Mouse (Mus musculus) kidney, postnatal 0 days (tissue): ENCODE results near the gene Prps1l3. TPM values are rescaled to one million over a fixed set of nuclear protein-coding genes. Genes with fewer than 3 reads are reported as not detected.
"Not testable (repeated sequence)": the region's sequence is repeated elsewhere in the genome, so short reads cannot be mapped to it uniquely, and the experiment has no call there.

Experiments used
- ATAC-seq: fragments of 200-750 bp; cut with Nextera tagmentation; replicated peaks from 2 replicates; pipeline ENCODE4 v1.8.0; 2017; ENCODE audit warnings: low read depth, moderate number of reproducible peaks, moderate TSS enrichment, moderate library complexity; ENCODE audit not compliant: low FRiP score
- DNase-seq: peaks from one replicate; pipeline ENCODE4 v3.0.0-alpha.2; 2016; ENCODE audit warnings: low spot score
- H3K27ac ChIP-seq: fragments of 300-500 bp; sonication (generic); 2 replicates; pipeline ENCODE4 v1.5.1; 2014; ENCODE audit warnings: mild to moderate bottlenecking
- H3K27me3 ChIP-seq: fragments of 300-500 bp; sonication (generic); 2 replicates; pipeline ENCODE4 v1.6.1; 2014; ENCODE audit warnings: low read length, mixed read lengths; ENCODE audit not compliant: insufficient read depth
- H3K36me3 ChIP-seq: fragments of 300-500 bp; sonication (generic); 2 replicates; pipeline ENCODE4 v1.6.1; 2014; ENCODE audit warnings: low read length, mixed read lengths; ENCODE audit not compliant: insufficient read depth
- H3K4me1 ChIP-seq: fragments of 300-500 bp; sonication (generic); replicated peaks from 2 replicates; pipeline ENCODE4 v1.6.1; 2014; ENCODE audit warnings: antibody characterized with exemption, low read length, mixed read lengths; ENCODE audit not compliant: insufficient read depth
- H3K4me2 ChIP-seq: fragments of 300-500 bp; sonication (generic); 2 replicates; pipeline ENCODE4 v1.6.1; 2014; ENCODE audit warnings: mild to moderate bottlenecking, low read length, moderate library complexity, mixed read lengths
- H3K4me3 ChIP-seq: fragments of 300-500 bp; sonication (generic); replicated peaks from 2 replicates; pipeline ENCODE4 v1.5.1; 2014; ENCODE audit warnings: low read depth, low read length
- H3K9ac ChIP-seq: fragments of 300-500 bp; sonication (generic); 2 replicates; pipeline ENCODE4 v1.6.1; 2014; ENCODE audit warnings: low read depth, low read length
- H3K9me3 ChIP-seq: fragments of 300-500 bp; sonication (generic); replicated peaks from 2 replicates; pipeline ENCODE4 v1.6.1; 2016; ENCODE audit warnings: low read length, inconsistent platforms, mixed read lengths
- CTCF ChIP-seq: IDR thresholded peaks from 2 replicates; pipeline ENCODE4 v1.5.1; 2016; ENCODE audit warnings: antibody characterized with exemption, low read depth, mild to moderate bottlenecking, moderate library complexity
- WGBS: fragments of 180-500 bp; shearing (Covaris S2); extraction: QIAGEN DNeasy Blood & Tissue Kit; methylation state at CpG from one replicate; pipeline ENCODE4 v1.1.7; 2014; 5-methylcytosine and 5-hydroxymethylcytosine counted together
- polyA plus RNA-seq: library from polyadenylated mRNA; unstranded; fragments of >200 nt; fragmentation: Nextera tagmentation; extraction: Ambion mirVana; gene quantifications from 2 replicates; pipeline ENCODE4 v1.2.1, GENCODE M21; 2015

The Prps1l3 gene
- polyA plus RNA-seq, 1 experiment from 2014 or later = 46.6 TPM

- ATAC-seq (no peak), DNase-seq (no peak)
- no peaks in the 10 kb centered on the region for H3K4me1 ChIP-seq
- 83% methylated on average over 4 of the region's 4 CpGs for WGBS
- no peaks in the 10 kb centered on the region for H3K36me3 ChIP-seq
- no peak overlapping the region for H3K4me3 ChIP-seq
- no peak overlapping the region for H3K27ac ChIP-seq
- no peak for TF ChIP-seq CTCF
- H3K4me2 ChIP-seq = no peak overlapping the region
- no peaks in the 10 kb centered on the region for H3K27me3 ChIP-seq
- no peaks in the 10 kb centered on the region for H3K9me3 ChIP-seq
- H3K9ac ChIP-seq = no peak overlapping the region
These were observed 25.8 kb upstream of the Prps1l3 start for GRCm38 (mm10) chr12:57204276-57204851.

- H3K27ac ChIP-seq = no peak overlapping the region
- peak overlapping the region; percentile 74 for H3K4me2 ChIP-seq
- no peaks in the 10 kb centered on the region for H3K36me3 ChIP-seq
- no peaks in the 10 kb centered on the region for H3K4me1 ChIP-seq
- ATAC-seq (peak; percentile 57), DNase-seq (peak; percentile 28)
- H3K4me3 ChIP-seq = peak overlapping the region; percentile 38
- no peaks in the 10 kb centered on the region for H3K9me3 ChIP-seq
- WGBS = 6% methylated on average over 30 of the region's 30 CpGs
- peak overlapping the region; percentile 19 for H3K9ac ChIP-seq
- TF ChIP-seq CTCF = no peak
- H3K27me3 ChIP-seq = no peaks in the 10 kb centered on the region
These were observed 18.6 kb upstream of the Prps1l3 start for GRCm38 (mm10) chr12:57211353-57212311.

- H3K4me2 ChIP-seq, H3K27ac ChIP-seq, H3K36me3 ChIP-seq, DNase-seq, H3K9ac ChIP-seq, ATAC-seq, H3K27me3 ChIP-seq, H3K9me3 ChIP-seq, H3K4me3 ChIP-seq, H3K4me1 ChIP-seq: not testable (repeated sequence)
- 83% methylated on average over 5 of the region's 5 CpGs for WGBS
These were observed 17.7 kb upstream of the Prps1l3 start for GRCm38 (mm10) chr12:57212463-57212862.

GRCm38 (mm10) chr12:57226411-57226810 lies 3.8 kb upstream of the Prps1l3 start:
- Histone ChIP-seq H3K4me3 (no peak overlapping the region), H3K9me3 (no peaks in the 10 kb centered on the region), H3K9ac (no peak overlapping the region), H3K27me3 (no peaks in the 10 kb centered on the region), H3K4me2 (no peak overlapping the region), H3K27ac (no peak overlapping the region), H3K4me1 (0 out of 2 replicates have a peak, but pooled peaks cover 3% of the 10 kb centered on the region), H3K36me3 (no peaks in the 10 kb centered on the region)
- WGBS = 83% methylated on average over 9 of the region's 9 CpGs
- TF ChIP-seq CTCF = no peak
- ATAC-seq (no peak), DNase-seq (no peak)

- Histone ChIP-seq H3K9me3 (no peaks in the 10 kb centered on the region), H3K27ac (no peak overlapping the region), H3K9ac (no peak overlapping the region), H3K4me3 (no peak overlapping the region), H3K36me3 (no peaks in the 10 kb centered on the region), H3K4me1 (0 out of 2 replicates have a peak, but pooled peaks cover 5% of the 10 kb centered on the region), H3K4me2 (no peak overlapping the region), H3K27me3 (no peaks in the 10 kb centered on the region)
- no peak for ATAC-seq
- peak; percentile 21 for DNase-seq
- 41% methylated on average over 3 of the region's 8 CpGs for WGBS
- no peak for TF ChIP-seq CTCF
These were observed 2.4 kb upstream of the Prps1l3 start for GRCm38 (mm10) chr12:57227776-57228175.

- no peaks in the 10 kb centered on the region for H3K36me3 ChIP-seq
- DNase-seq (no peak), ATAC-seq (no peak)
- H3K4me3 ChIP-seq = peak overlapping the region; percentile 77
- H3K9ac ChIP-seq = peak overlapping the region; percentile 83
- H3K27me3 ChIP-seq = no peaks in the 10 kb centered on the region
- 16% methylated on average over 4 of the region's 4 CpGs for WGBS
- peak overlapping the region; percentile 86 for H3K4me2 ChIP-seq
- no peak for TF ChIP-seq CTCF
- H3K27ac ChIP-seq = peak overlapping the region; percentile 93; the same call in 1 of the 2 replicates
- no peaks in the 10 kb centered on the region for H3K9me3 ChIP-seq
- 0 out of 2 replicates have a peak, but pooled peaks cover 5% of the 10 kb centered on the region for H3K4me1 ChIP-seq
These were observed 509 bp upstream of the Prps1l3 start for GRCm38 (mm10) chr12:57229703-57230102.
